Mouse (Mus musculus) ovary, adult 18-20 months (tissue): Measurements from ENCODE around the gene Ring1.
"Not testable (repeated sequence)": the region's sequence is repeated elsewhere in the genome, so short reads cannot be mapped to it uniquely, and the experiment has no call there.

ENCODE experiments used
- DNase-seq: peaks from one replicate; pipeline ENCODE4 v3.0.0; 2022; ENCODE audit warnings: low spot score, mixed read lengths

Gene Ring1

DNA sequence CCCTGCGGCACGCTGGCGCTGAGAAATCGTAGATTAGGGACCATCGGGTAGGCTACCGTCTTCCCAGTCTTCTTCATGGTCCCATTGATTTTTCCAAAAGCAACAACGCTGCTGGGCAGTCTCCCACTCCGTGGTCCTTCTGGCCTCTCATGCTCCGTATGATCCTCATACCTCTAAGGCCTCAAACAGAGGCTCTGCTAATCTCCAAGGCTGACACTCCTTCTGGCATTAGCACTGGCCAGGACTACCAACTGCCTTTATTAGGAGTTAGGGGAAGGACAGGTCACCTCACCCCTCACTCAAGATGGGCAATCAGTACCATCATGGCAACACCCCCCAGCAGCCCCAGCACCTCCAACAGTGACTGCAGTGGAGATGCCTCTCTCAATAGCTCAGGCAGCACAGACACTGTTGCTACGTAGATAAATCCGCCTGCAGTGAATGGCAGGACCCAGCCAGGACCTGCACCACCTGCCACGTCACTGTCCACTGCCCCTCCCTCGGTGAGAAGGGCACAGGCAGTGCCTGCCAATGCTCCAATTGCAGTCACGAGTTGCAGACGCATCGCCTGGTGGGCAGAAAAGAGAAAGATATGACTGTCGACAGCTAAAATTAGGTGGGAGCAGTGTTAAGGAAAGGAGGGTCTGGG is 4.1 kb upstream of the Ring1 start:
- DNase-seq: no peak

DNA sequence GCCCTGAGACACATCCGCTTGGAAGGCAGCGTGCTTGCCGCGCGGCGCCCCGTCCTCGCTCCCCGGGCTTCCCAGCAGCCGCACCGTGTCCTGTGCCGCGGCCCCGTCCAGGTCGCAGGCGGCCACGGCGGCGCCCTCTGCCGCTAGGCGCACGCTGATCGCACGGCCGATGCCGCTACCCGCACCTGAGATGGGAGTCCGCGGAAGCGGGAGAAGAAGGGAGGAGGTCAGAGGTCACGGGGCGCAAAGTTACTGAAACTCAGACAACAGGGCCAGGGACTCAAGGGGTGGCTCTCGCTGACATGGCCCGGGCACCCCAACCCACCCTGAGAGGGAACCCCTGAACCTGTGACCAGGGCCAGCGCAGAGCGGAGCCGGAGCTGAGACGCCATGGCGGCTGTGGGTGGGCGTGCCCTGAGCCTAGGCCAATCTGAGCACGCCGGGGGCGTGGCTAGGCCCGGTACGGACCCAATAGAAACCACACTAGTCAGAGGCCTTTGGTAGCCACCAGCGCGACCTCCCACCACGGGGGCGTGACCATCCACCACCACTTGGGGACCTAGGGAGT is 3.3 kb upstream of the Ring1 start, which contains the start of gene H2-Ke6:
TSS of gene H2-Ke6 (minus strand) at position 405 of the 568 bp plus-strand sequence.
- DNase-seq: peak; percentile 89

DNA sequence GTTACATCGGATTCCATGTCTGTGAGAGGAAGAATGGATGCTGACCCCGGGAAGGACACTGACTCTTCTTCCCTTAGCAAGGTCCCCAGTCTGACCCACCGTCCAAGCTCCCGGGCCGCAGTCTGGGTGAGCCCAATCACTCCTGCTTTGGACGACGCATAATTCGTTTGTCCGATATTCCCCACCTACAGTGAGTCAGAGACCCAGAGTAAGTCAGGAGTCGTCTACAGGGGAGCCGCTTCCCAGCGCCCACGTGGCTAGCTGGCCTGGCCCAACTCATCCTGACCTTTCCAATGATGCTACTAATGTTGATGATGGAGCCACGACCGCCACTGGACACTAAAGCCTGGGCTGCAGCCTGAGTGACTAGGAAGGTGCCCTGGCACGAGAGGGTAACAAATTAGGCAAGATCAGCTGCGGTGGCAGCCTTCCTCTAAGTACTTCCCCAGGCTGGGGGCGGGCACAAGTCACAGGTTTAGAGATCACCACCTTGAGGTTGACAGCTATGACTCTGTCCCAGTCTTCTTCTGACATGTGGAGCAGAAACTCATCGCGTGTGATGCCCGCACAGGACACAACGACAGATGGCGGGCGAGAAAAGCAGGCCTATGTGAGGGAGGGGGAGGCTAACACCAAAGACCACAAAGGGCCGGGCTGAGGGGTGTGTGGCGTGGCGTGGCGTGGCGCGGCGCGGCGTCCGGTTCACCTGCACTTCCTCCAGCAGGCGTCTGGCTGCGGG is 2.6 kb upstream of the Ring1 start:
- DNase-seq: no peak

DNA sequence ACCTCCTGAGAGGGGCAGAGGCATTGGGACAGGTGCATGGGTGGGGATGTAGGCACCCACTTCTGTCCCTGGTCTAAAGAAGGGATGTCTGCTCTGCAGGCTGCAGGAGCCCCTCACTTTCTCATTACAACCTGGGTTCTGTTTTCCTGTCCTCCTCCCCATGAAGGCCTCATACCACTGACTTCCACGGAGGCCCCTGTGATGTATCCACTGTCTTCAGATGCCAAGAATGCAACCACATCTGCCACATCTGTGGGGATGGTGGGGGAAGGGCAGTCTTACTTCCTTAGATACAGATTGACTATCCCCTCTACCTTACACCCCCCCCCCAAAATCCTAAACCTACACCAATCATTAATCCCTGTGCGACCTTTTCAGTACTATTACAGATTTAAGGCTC is 1.7 kb upstream of the Ring1 start:
- DNase-seq: no peak

DNA sequence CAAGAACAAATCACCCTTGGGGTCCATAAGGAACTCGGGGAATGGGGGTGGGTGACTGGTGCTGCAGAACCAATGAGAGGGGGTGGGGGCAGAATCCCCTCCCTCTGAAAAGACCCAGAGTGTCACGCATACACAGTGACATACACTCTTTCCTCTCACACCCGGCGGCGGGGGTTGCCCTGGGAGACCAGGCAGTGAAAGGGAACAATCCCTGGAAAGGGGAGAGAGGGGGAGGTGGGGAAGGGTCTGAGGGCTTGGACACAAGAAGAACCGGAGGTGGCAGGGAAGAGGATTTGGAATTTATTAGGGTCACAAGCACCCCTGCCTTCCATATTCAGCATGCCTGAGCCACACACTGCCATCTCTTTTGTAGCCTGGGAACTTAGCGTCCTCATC is 1.3 kb upstream of the Ring1 start:
- DNase-seq: no peak

DNA sequence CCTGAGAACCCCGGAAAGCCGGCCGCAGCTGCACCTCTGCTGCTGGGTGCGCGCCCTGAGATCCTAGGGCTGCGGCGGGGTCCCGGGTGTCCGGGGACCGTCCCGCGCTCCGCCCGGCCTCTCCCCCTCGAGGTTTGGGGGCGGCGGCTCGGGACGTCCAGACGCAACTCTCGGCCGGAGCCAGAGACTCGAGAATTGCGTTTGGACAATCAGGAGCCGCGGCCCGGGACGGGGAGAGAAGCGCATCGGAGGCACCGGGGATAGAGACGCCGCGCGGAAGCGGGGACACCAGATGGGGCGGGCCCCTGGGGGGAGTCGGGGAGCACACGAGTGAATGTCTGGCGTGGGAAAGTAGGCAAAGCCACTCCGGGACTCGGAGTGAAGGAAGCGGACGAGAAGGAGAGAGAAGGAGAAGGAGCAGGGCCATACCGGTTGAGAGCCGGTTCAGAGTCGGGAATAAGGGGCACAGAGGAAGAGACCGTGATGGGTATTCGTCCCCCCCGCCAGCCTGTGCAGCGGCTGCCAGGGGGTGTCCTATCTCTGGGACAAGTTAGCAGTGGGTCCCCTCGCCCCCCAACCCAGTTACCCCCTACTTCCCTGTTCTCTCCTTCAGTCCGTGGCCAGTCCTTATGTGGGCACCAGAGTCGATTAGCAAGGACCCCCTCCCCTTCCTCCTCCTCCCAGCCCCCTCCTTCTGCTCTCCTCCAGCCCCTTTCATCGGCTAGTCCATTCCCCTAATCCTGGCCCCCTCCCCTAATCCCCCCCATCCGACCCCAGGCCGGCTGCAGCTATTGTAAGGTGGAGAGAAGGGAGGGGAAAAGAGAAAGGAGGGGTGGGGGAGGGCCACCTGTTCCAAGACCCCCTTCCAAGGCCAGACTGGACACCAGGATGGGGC is 628 bp upstream of the Ring1 start:
- no peak for DNase-seq

DNA sequence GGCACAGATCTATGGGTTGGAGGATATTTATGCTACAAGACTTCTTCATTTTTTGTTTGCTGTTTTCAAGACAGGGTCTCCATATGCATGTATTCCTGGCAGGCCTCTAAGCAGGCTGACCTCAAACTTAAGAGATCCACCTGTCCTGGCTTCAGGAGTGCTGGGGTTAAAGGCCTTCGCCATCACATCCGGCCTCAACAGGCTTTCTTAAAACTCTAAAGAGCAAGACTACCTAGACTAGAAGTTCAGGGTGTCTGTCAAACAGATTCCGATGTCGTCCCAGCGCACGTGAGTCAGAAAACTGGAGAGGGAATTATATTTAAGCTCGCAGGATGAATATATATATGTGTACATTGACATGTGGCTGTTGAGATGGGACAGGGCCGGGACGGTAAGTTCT is 802 bp downstream of the Ring1 start:
- no peak for DNase-seq

DNA sequence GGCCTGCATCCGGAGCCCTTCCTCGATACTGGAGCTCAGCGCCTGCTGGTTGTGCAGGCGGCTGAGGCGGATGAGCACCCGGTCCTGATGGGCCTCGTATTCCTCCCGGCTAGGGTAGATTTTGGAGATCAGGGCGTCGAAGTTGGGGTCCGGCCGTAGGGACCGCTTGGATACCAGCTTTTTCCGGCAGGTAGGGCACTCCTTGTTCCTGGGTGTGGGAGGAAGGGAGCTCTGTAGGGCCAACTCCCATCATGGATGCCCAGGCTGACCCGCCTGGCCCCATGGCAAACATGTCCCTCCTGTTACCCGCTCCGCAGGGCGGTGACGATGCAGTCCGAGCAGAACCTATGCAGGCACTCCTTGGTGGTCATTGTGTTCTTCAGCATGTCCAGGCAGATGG is 1.5 kb downstream of the Ring1 start:
- DNase-seq: no peak

DNA sequence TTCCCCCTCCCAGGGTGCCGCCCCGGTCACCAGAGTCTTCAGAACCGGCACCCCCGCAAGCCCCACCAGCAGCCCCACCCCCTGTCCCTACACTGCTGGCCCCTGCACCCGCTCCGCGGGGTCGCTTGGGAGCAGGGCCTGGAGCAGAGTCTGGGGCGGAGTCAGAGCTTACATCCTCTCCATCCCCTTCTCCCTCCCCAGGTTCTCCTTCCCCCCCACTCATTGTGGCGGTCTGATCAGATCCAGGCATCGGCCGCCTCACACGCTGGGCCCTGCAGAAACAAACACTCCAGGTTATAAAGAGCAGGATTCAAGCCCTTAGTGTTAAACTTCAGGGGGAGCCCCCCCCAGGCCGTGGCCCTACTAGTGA is 2.1 kb downstream of the Ring1 start:
- no peak for DNase-seq

DNA sequence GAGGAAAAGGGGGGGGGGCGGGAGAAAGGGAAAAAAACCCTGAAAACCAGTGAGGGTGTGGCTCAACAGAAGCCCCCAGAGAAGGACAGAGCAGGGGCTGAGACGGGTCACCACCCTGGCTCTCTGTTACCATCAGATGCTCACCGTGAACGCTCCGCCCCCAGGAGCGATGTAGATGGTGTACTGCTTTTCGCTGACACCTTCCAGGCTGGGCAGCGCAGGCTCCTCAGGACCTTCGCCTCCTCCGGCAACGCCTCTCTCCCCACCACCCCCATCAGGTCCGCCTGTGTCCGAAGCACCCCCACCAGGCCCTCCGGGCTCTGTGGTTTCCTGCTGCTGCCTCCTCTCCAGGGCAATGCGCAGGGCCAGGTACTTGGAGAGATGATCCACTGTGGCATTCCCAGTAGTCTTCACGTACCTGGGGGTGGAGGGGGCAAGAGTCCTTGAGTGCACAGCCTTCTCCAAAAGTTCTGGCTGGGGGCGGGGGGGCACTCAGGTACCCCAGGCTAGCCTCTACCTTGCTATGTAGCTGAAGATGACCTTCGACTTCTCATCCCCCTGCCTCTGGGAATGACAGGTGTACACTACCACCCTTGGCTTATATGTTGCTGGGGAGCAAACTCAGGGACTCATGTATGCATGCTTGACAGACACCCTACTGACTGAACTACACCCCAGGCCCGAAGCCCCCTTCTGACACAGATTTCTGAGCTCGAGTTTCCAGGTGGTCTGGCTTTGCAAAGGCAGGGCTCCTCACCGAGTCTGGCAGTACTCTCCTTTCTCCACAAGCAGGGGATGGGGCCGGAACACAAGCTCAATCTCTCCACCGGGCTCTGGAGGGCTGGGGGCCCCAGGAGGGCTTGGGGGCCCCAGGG is 2.7 kb downstream of the Ring1 start:
- DNase-seq: no peak

DNA sequence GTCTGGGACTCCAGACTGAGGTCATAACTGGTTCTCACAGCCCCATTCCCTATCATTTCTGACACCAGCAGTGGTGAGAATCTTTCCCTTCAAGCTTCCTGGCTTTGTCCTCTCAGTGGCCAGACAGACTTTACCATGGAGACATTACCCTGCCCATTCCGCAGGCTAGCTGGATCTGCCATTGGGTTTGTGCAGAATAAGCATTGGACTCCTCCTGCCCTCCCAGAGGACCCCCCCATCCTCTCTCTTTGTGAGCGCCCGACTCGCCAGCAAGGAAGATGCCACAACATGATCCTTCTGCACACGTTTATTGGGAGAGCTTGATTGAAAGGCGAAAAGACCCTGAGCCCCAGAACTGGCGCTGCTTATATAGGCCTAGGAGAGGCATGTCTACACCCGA is 11.0 kb downstream of the Ring1 start:
- no peak for DNase-seq

DNA sequence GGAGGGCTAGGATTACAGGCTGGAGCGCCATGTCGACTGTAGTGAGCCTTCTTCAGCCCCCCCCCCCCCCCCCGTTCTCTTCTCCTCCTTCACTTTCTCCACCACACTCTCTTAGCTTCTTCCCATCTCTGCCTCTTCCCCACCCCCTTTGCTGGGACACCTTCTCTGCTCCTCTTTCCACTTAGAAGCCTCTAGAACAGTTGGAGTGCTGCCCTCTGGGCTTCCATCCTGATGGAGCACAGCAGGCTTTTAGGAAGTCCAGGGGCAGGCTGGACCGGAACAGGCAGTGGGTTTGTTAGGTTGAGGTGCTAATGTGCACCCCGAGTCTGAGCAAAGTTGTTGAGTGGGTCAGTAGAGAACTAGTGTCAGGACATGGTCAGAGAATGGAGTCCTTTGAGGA is 14.3 kb downstream of the Ring1 start:
- no peak for DNase-seq

DNA sequence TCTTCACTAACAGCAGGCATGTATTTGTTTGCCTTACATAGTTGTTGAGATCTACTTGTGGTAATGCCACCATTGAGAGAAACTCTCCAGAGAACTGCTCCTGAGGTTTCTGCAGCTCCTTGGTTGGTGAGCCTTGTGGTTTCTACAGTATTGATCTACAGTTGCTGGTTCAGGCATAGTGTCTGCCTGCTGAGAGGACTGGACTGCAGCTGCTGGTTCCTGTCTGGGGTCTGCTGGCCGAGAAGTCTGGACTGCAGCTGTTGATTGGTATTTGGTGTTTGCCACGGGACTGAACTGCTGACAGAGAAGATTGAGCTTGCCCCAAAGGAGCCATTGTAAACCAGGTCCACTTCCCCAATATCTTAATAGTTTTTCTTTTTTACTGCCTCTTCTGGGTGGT is 17.9 kb downstream of the Ring1 start:
- DNase-seq: no peak

DNA sequence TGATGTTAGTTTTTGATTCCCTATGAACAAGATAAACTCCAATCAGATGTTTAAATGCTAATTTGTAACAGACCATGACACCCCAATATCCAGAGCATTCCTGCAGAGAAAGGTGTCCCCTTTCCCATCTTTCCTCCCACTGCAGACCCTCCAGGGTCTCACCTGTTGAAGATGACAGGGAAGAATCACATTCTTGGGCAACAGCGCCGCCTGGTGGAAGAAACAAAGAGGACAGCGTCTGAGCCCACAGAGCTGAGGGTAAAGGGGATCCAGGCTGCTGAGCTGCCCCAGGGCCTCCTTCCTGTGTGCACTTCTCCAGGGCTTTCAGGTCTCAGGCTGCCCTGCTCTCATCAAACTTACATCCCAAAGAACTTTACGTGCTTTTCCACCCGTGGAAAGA is 21.1 kb downstream of the Ring1 start:
- no peak for DNase-seq

DNA sequence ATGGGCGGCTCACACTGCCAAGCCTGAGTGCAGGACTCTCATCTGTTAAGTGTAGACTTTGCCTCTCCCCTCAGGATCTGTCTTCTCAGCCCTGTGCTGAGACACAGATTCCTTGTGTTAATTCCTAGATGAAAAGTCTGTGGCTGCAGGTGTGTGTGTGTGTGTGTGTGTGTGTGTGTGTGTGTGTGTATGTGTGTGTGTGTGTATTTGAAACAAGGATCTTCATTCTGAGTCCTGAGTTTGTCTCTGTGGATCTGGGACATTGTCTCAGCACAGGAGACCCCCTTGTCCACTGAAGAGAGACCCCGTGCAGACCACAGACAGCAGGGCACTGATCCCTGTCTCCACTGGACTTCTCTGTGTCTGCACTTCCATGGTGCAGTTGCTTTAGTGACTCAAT is 23.7 kb downstream of the Ring1 start:
- DNase-seq: not testable (repeated sequence)

DNA sequence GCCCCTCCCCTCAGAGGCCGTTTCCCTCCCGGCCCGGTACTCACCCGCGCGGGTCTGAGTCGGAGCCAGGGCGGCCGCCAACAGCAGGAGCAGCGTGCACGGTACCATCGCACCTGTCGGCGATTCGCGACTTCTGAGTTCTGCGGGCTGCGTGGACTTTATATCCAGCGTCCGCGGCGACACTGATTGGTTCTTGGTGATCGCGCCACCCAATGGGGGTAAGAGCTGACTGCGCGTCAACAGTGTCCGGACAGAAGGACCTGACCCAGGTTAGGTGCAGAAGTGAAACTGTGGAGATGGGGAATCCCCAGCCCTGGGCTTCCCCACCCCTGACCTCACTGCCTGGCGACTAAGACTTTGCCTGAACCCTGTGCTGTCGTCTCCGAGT is 24.3 kb downstream of the Ring1 start, which contains the start of gene H2-K1:
TSS of gene H2-K1 (minus strand) at position 198 of the 388 bp plus-strand sequence.
- DNase-seq: peak; percentile 85

DNA sequence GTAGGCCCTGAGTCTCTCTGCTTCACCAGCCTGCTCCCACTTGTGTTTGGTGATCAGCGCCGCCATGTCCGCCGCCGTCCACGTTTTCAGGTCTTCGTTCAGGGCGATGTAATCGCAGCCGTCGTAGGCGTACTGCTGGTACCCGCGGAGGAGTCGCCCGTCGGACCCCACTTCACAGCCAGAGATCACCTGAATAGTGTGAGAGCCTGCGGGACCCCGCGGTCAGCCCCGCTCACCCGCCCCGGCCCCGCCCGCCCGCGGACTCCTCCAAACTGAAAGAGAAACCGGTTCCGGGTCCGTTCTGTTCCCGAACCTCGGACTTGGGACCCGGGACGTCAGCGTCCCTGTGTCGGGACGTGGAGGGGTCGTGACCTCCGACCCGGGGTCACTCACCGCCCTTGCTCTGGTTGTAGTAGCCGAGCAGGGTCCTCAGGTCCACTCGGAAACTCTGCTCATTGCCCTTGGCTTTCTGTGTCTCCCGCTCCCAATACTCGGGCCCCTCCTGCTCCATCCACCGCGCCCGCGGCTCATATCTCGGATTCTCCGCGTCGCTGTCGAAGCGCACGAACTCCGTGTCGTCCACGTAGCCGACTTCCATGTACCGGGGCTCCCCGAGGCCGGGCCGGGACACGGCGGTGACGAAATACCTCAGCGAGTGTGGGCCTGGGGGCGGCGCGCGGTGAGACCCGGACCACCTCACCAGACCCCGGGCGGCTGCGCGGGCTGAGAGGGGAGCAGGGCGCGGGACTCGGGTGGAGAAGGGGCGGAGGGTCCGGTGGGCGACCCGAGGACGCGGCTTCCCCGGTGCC is 24.9 kb downstream of the Ring1 start:
- DNase-seq: no peak

DNA sequence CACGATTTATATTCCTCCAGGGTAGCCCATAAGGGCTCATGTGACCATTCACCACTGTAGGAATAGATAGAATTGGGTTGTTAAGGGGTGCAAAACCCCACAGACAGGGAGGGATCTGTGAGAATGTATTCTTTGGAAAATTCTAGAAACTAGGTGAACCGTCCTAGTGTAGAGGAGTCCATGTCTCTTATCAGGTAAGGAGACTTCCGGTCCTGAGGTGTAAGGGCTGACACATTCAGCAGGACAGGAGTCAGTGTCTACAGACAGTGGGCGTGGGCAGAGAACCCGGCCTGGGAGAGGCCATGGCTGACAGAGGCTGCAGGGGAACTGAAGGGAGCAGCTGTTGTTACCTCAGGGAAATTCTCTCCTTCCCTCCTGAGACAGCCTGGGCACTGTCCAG is 25.8 kb downstream of the Ring1 start:
- DNase-seq: not testable (repeated sequence)

DNA sequence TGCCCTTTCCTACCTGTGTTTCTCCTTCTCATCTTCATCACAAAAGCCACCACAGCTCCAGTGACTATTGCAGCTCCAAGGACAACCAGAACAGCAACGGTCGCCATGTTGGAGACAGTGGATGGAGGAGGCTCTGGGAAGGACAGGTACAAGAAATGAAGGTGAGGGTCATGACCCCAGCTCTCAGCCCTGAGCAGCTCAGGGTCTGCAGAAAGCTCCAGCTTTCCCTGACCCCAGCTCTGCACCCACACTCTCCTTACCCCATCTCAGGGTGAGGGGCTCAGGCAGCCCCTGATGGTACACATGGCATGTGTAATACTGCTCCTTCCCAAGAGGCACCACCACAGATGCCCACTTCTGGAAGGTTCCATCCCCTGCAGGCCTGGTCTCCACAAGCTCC is 27.5 kb downstream of the Ring1 start:
- not testable (repeated sequence) for DNase-seq

DNA sequence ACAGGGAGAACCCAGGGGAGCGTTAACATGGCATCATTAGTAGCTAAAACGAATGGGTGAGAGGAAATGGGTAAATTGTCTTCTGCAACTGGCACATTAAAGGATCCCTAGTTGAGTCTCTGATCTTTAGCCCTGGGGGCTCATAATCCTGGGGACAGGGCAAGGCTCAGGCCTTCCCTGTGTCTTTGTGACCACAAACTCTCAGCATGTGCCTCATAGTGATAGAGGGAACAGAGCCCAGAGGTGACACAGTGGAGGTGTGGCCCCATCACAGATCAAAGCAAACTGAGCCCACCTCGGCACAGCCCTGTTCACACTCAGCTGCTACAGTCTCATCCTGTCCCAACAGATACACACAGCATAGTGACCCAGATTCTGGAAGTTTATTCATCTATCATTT is 28.8 kb downstream of the Ring1 start:
- DNase-seq: no peak

DNA sequence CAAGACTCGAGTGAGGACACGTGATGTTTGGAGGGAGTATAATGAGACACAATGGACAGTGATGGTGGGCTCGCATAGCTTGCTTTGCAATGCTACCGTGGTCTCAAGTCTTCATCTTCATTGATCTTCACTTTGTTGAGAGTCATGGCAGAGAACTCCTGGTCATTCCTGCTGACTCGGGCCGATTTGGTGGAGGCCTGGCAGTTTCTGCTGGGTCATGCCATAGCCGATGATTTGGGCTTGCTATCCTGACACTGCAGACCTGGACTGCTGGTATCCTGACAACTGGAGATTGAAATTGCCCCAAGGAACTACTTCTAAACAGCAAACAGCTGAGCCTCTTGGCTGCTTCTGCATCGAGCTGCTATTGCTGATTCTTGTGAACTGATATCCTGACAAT is 29.5 kb downstream of the Ring1 start:
- no peak for DNase-seq
